Mouse (Mus musculus) heart, adult 2 months (tissue): ENCODE data around the gene Dph3.
"Not testable (repeated sequence)": the region's sequence is repeated elsewhere in the genome, so short reads cannot be mapped to it uniquely, and the experiment has no call there.

Source experiments
- CTCF ChIP-seq: fragments of 200-600 bp; IDR thresholded peaks from 2 replicates; pipeline ENCODE4 v1.8.1; 2022; ENCODE audit warnings: antibody characterized with exemption, mild to moderate bottlenecking, moderate library complexity
- EP300 ChIP-seq: fragments of 200-500 bp; IDR thresholded peaks from 2 replicates; pipeline ENCODE4 v1.6.1; 2011; ENCODE audit warnings: low read depth, low read length, control low read depth; ENCODE audit not compliant: insufficient read depth
- POLR2A ChIP-seq: fragments of 200-500 bp; IDR thresholded peaks from 2 replicates; pipeline ENCODE4 v1.6.1; 2011; ENCODE audit warnings: mild to moderate bottlenecking, low read depth, low read length, control low read depth; ENCODE audit not compliant: insufficient read depth

GRCm38 (mm10) chr14:32125256-32125655, 39.7 kb upstream of the Dph3 start:
- TF ChIP-seq POLR2A, EP300, CTCF: not testable (repeated sequence)
